Mouse (Mus musculus) lung, embryonic 16.5 days (tissue): Measurements from ENCODE around the gene Gm8127. TPM values are rescaled to one million over a fixed set of nuclear protein-coding genes. Genes with fewer than 3 reads are reported as not detected.

Experiments used
- polyA plus RNA-seq: library from polyadenylated mRNA; unstranded; fragments of >200 nt; fragmentation: Nextera tagmentation; extraction: Ambion mirVana; gene quantifications from 2 replicates; pipeline ENCODE4 v1.2.1, GENCODE M21; 2015

The Gm8127 gene
- polyA plus RNA-seq, 1 experiment from 2014 or later: not detected

Other genes with a start within 250 kb of the Gm8127 start
- gene Gm8094, start 217.2 kb downstream of the Gm8127 start, polyA plus RNA-seq: not detected in 2 replicates
- gene Gm8104, start 193.2 kb downstream of the Gm8127 start, polyA plus RNA-seq: 0.11 TPM in 1 of 2 replicates, not detected in the other
- gene Gm7233, start 114.0 kb downstream of the Gm8127 start, polyA plus RNA-seq: not detected in 2 replicates
- gene Gm8122, start 58.5 kb downstream of the Gm8127 start, polyA plus RNA-seq: not detected in 2 replicates
- gene Gm8126, start 35.2 kb downstream of the Gm8127 start, polyA plus RNA-seq: not detected in 2 replicates
- gene Gm9732, start 18.8 kb downstream of the Gm8127 start, polyA plus RNA-seq: not detected in 2 replicates
- not detected in 2 replicates for gene 1700001F09Rik, start 54.0 kb upstream of the Gm8127 start, polyA plus RNA-seq
- gene Gm8138, start 122.5 kb upstream of the Gm8127 start, polyA plus RNA-seq: not detected in 2 replicates
- not detected in 2 replicates for gene Gm5799, start 249.7 kb upstream of the Gm8127 start, polyA plus RNA-seq